Comparison of ENCODE assay signal across 18 mouse cellular contexts in the genomic region with DNA sequence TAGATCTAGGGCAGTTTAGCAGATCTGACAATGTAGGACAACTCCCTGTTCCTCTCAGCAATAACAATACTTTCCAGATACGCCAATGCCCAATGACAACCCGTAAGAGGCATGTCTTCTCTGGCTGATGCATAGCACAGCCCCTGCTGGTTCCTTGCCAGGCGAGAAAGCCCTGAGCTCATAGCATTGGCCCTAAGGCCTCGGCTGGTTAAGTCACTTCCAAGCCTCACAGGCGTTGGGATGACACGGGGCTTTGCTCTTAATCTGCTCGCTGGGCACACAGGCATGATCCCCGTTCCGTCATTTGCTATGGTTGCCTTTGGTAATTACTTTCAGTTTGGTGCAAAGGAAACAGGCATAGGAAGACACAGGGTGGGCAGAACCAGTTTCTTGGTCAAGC.
DNase-seq lines count a peak whose midpoint lies in the region; ATAC-seq and TF ChIP-seq lines count a peak whose summit lies in the region.
"Had no signal": no experiment of that assay in that cellular context is flagged by ENCODE, and none has a peak within 500 bp of the region (broad histone marks: within the 10 kb centered on the region; RNA-seq: fewer than 3 reads in every experiment).

No protein-coding gene starts in this region.

- peaks cover 11% of the 10 kb centered on the region; the same call in 1 of the 2 replicates for H3K27me3 ChIP-seq in heart, embryonic 10.5 days (ENCODE audit: insufficient read depth, poor library complexity, severe bottlenecking)
- peaks cover 14% of the 10 kb centered on the region; the same call in 1 of the 2 replicates for H3K27me3 ChIP-seq in midbrain, embryonic 13.5 days
- peaks cover 4% of the 10 kb centered on the region; the same call in 1 of the 2 replicates for H3K27me3 ChIP-seq in midbrain, postnatal 0 days (ENCODE audit: insufficient read depth, low read length)
- H3K27me3 ChIP-seq in embryonic facial prominence, embryonic 10.5 days (replicated peaks; ENCODE audit: low read depth, poor library complexity, severe bottlenecking), result no peaks in the 10 kb centered on the region
- H3K27me3 ChIP-seq in limb, embryonic 13.5 days, result no peaks in the 10 kb centered on the region
- no peaks in the 10 kb centered on the region for H3K27me3 ChIP-seq in thymus, adult 2 months (ENCODE audit: control insufficient read depth, insufficient read depth, low read length)

- TF ChIP-seq POLR2A in thymus, adult 2 months (IDR thresholded peaks at IDR 0.05; ENCODE audit: control insufficient read depth, extremely low read depth, insufficient read depth, low read length, poor library complexity), result no peak

- H3K9ac ChIP-seq in midbrain, embryonic 13.5 days (replicated peaks), result no peak overlapping the region
- H3K9ac ChIP-seq in midbrain, postnatal 0 days (replicated peaks; ENCODE audit: low read length, poor library complexity, severe bottlenecking), result no peak overlapping the region
- 0 out of 2 replicates have a peak overlapping the region, but pooled peaks have one; percentile 25 for H3K9ac ChIP-seq in limb, embryonic 13.5 days
- H3K9ac ChIP-seq: embryonic facial prominence, embryonic 12.5 days; forebrain, postnatal 0 days; hindbrain, embryonic 15.5 days; liver, postnatal 0 days had no signal

- DNase-seq in heart, embryonic 10.5 days (ENCODE audit: low spot score), result no peak
- no peak for DNase-seq in heart, adult 9 months (ENCODE audit: low spot score in 2 of 2)
- no peak for DNase-seq in midbrain, postnatal 0 days (ENCODE audit: low spot score)
- no peak for DNase-seq in embryonic facial prominence, embryonic 10.5 days (ENCODE audit: low spot score)
- DNase-seq in thymus, adult 2 months, result no peak
- DNase-seq: adrenal gland, postnatal 10 days; cerebellum, adult 18-20 months; forebrain, postnatal 0 days; kidney, adult 11 months; kidney, postnatal 10 days; liver; liver, postnatal 0 days; lung, postnatal 36 days had no signal

- 0 out of 2 replicates have a peak overlapping the region, but pooled peaks have one; percentile 1 for H3K27ac ChIP-seq in heart, embryonic 10.5 days
- no peak overlapping the region for H3K27ac ChIP-seq in midbrain, embryonic 13.5 days
- H3K27ac ChIP-seq in midbrain, postnatal 0 days (ENCODE audit: low read depth, low read length), result no peak overlapping the region
- peak overlapping the region; percentile 35; the same call in 1 of the 2 replicates for H3K27ac ChIP-seq in embryonic facial prominence, embryonic 10.5 days (replicated peaks)
- no peak overlapping the region for H3K27ac ChIP-seq in limb, embryonic 13.5 days
- no peak overlapping the region for H3K27ac ChIP-seq in thymus, adult 2 months (ENCODE audit: control insufficient read depth, insufficient read depth, low read length)
- H3K27ac ChIP-seq: embryonic facial prominence, embryonic 12.5 days; hindbrain, embryonic 15.5 days had no signal

- H3K36me3 ChIP-seq in heart, embryonic 10.5 days, result no peaks in the 10 kb centered on the region
- H3K36me3 ChIP-seq in midbrain, embryonic 13.5 days, result no peaks in the 10 kb centered on the region
- no peaks in the 10 kb centered on the region for H3K36me3 ChIP-seq in midbrain, postnatal 0 days (ENCODE audit: insufficient read depth, low read length)
- H3K36me3 ChIP-seq in embryonic facial prominence, embryonic 10.5 days (replicated peaks), result no peaks in the 10 kb centered on the region
- no peaks in the 10 kb centered on the region for H3K36me3 ChIP-seq in limb, embryonic 13.5 days
- no peaks in the 10 kb centered on the region for H3K36me3 ChIP-seq in thymus, adult 2 months (ENCODE audit: control insufficient read depth, insufficient read depth, low read length)
- H3K36me3 ChIP-seq: embryonic facial prominence, embryonic 12.5 days; hindbrain, embryonic 15.5 days had no signal

- H3K4me2 ChIP-seq in midbrain, embryonic 13.5 days (replicated peaks), result no peak overlapping the region
- H3K4me2 ChIP-seq in midbrain, postnatal 0 days (ENCODE audit: low read depth, low read length, poor library complexity, severe bottlenecking), result no peak overlapping the region
- no peak overlapping the region for H3K4me2 ChIP-seq in limb, embryonic 13.5 days (replicated peaks)
- H3K4me2 ChIP-seq: embryonic facial prominence, embryonic 12.5 days; hindbrain, embryonic 15.5 days had no signal

- ATAC-seq in midbrain, embryonic 13.5 days, result peak; percentile 66
- no peak for ATAC-seq in midbrain, postnatal 0 days (ENCODE audit: low FRiP score)
- ATAC-seq in limb, embryonic 13.5 days (ENCODE audit: low FRiP score, low read depth), result peak; percentile 69
- no peak for ATAC-seq in inflammation-experienced regulatory T-cells, adult 6 months
- ATAC-seq: forebrain, postnatal 0 days; liver, postnatal 0 days had no signal

- peaks cover 13% of the 10 kb centered on the region for H3K4me1 ChIP-seq in heart, embryonic 10.5 days
- peaks cover 28% of the 10 kb centered on the region for H3K4me1 ChIP-seq in midbrain, embryonic 13.5 days (replicated peaks)
- peaks cover 5% of the 10 kb centered on the region; the same call in 1 of the 2 replicates for H3K4me1 ChIP-seq in midbrain, postnatal 0 days (ENCODE audit: insufficient read depth, low read length)
- peaks cover 52% of the 10 kb centered on the region for H3K4me1 ChIP-seq in embryonic facial prominence, embryonic 10.5 days
- H3K4me1 ChIP-seq in limb, embryonic 13.5 days, result peaks cover 23% of the 10 kb centered on the region
- H3K4me1 ChIP-seq in thymus, adult 2 months (replicated peaks; ENCODE audit: control insufficient read depth, insufficient read depth, low read length), result peaks cover 20% of the 10 kb centered on the region

- no peak for TF ChIP-seq CTCF in midbrain, postnatal 0 days (IDR thresholded peaks at IDR 0.05)
- no peak for TF ChIP-seq CTCF in thymus, adult 2 months (IDR thresholded peaks at IDR 0.05; ENCODE audit: borderline replicate concordance, control insufficient read depth, extremely low read depth, insufficient read depth, low read length, poor library complexity)

- no peaks in the 10 kb centered on the region for H3K9me3 ChIP-seq in heart, embryonic 10.5 days
- no peaks in the 10 kb centered on the region for H3K9me3 ChIP-seq in midbrain, embryonic 13.5 days
- no peaks in the 10 kb centered on the region for H3K9me3 ChIP-seq in midbrain, postnatal 0 days (ENCODE audit: low read length)
- no peaks in the 10 kb centered on the region for H3K9me3 ChIP-seq in embryonic facial prominence, embryonic 10.5 days
- H3K9me3 ChIP-seq in limb, embryonic 13.5 days, result no peaks in the 10 kb centered on the region
- H3K9me3 ChIP-seq: embryonic facial prominence, embryonic 12.5 days; hindbrain, embryonic 15.5 days had no signal

- 83% methylated on average over 9 of the region's 9 CpGs for WGBS in heart, embryonic 10.5 days
- WGBS in midbrain, embryonic 13.5 days, result 54% methylated on average over 9 of the region's 9 CpGs
- 45% methylated on average over 9 of the region's 9 CpGs for WGBS in midbrain, postnatal 0 days
- WGBS in embryonic facial prominence, embryonic 10.5 days, result 84% methylated on average over 9 of the region's 9 CpGs
- WGBS in limb, embryonic 13.5 days, result 79% methylated on average over 9 of the region's 9 CpGs
- 96% methylated on average over 9 of the region's 9 CpGs for WGBS in thymus, adult 2 months

- H3K4me3 ChIP-seq in heart, embryonic 10.5 days, result no peak overlapping the region
- H3K4me3 ChIP-seq in midbrain, embryonic 13.5 days (replicated peaks), result no peak overlapping the region
- no peak overlapping the region for H3K4me3 ChIP-seq in midbrain, postnatal 0 days (ENCODE audit: low read depth, low read length)
- no peak overlapping the region for H3K4me3 ChIP-seq in embryonic facial prominence, embryonic 10.5 days
- H3K4me3 ChIP-seq in limb, embryonic 13.5 days, result no peak overlapping the region
- no peak overlapping the region for H3K4me3 ChIP-seq in thymus, adult 2 months (ENCODE audit: control insufficient read depth, insufficient read depth, low read length)
- H3K4me3 ChIP-seq: embryonic facial prominence, embryonic 12.5 days; hindbrain, embryonic 15.5 days had no signal

Comparison
In these comparisons a context has a peak if more than half of its experiments do, and no peak if none do; other contexts are left out.
1. ATAC-seq: peak in midbrain, embryonic 13.5 days (single experiment) and limb, embryonic 13.5 days (single experiment); none in midbrain, postnatal 0 days (single experiment) and inflammation-experienced regulatory T-cells, adult 6 months (single experiment).
2. H3K27ac ChIP-seq: peak in heart, embryonic 10.5 days (single experiment) and embryonic facial prominence, embryonic 10.5 days (single experiment); none in midbrain, embryonic 13.5 days (single experiment), midbrain, postnatal 0 days (single experiment), limb, embryonic 13.5 days (single experiment) and thymus, adult 2 months (single experiment).